Mouse (Mus musculus): ENCODE measurements around the gene Arhgap32. TPM values are rescaled to one million over a fixed set of nuclear protein-coding genes. Genes with fewer than 3 reads are reported as not detected.

Gene Arhgap32
- polyA plus RNA-seq (2021; fragmentation: Nextera tagmentation) = 57.4 and 65.7 TPM in 2 replicates
- long read RNA-seq, experiment 1, full-length matches to known transcripts = 1 of 32 reads
- long read RNA-seq, experiment 1, partial matches to known transcripts = 25 of 32 reads
- long read RNA-seq, experiment 1, other reads (novel, unspliced or antisense) = 6 of 32 reads
- long read RNA-seq, experiment 2, partial matches to known transcripts = 25 of 32 reads
- long read RNA-seq, experiment 2, other reads (novel, unspliced or antisense) = 7 of 32 reads

GRCm38 (mm10) chr9:32115786-32116185 is at the start of gene Arhgap32:
TSS of gene Arhgap32 (plus strand) at chr9:32116136.

Small RNAs within 50 kb of the gene (microRNA-seq; reads per million reads assigned to microRNA genes)
- not detected for gene Gm44453

Other genes with a start within 250 kb of the Arhgap32 start
- 0.11 and 0.26 TPM in 2 replicates for gene Barx2, start 202.7 kb upstream of the Arhgap32 start, polyA plus RNA-seq (2021; fragmentation: Nextera tagmentation)
- 0.05 and 0.09 TPM in 2 replicates for gene Kcnj5, start 228.2 kb downstream of the Arhgap32 start, polyA plus RNA-seq (2021; fragmentation: Nextera tagmentation)

Measured in layer of hippocampus, adult 6 months (tissue).